Mouse (Mus musculus) stomach, embryonic 14.5 days (tissue): ENCODE data around the gene Gabpa. TPM values are rescaled to one million over a fixed set of nuclear protein-coding genes. Genes with fewer than 3 reads are reported as not detected.

Experiments
- ATAC-seq: fragments of 200-750 bp; cut with Nextera tagmentation; 2 replicates; pipeline ENCODE4 v1.8.0; 2017; ENCODE audit warnings: low read depth, moderate TSS enrichment; ENCODE audit not compliant: insufficient number of reproducible peaks, insufficient read depth, low FRiP score
- H3K27ac ChIP-seq: fragments of 300-500 bp; sonication (generic); 2 replicates; pipeline ENCODE4 v1.5.1; 2014; ENCODE audit warnings: mild to moderate bottlenecking, low read length, moderate library complexity, mixed read lengths
- H3K27me3 ChIP-seq: fragments of 300-500 bp; sonication (generic); 2 replicates; pipeline ENCODE4 v1.6.1; 2014; ENCODE audit warnings: low read length, control low read depth, mixed read lengths; ENCODE audit not compliant: control insufficient read depth, insufficient read depth
- H3K36me3 ChIP-seq: fragments of 300-500 bp; sonication (generic); 2 replicates; pipeline ENCODE4 v1.6.1; 2014; ENCODE audit warnings: mild to moderate bottlenecking, control low read depth, low read length, moderate library complexity, mixed read lengths; ENCODE audit not compliant: control insufficient read depth, insufficient read depth
- H3K4me1 ChIP-seq: fragments of 300-500 bp; sonication (generic); 2 replicates; pipeline ENCODE4 v1.6.1; 2014; ENCODE audit warnings: low read length, control low read depth, mixed read lengths; ENCODE audit not compliant: control insufficient read depth, insufficient read depth
- H3K4me2 ChIP-seq: fragments of 300-500 bp; sonication (generic); replicated peaks from 2 replicates; pipeline ENCODE4 v1.6.1; 2014; ENCODE audit warnings: low read depth, low read length, control low read depth
- H3K4me3 ChIP-seq: fragments of 300-500 bp; sonication (generic); 2 replicates; pipeline ENCODE4 v1.5.1; 2014; ENCODE audit warnings: low read depth, low read length, control low read depth
- H3K9ac ChIP-seq: fragments of 300-500 bp; sonication (generic); replicated peaks from 2 replicates; pipeline ENCODE4 v1.6.1; 2014; ENCODE audit warnings: low read depth, mild to moderate bottlenecking, control low read depth, low read length, moderate library complexity, mixed read lengths
- H3K9me3 ChIP-seq: fragments of 300-500 bp; sonication (generic); 2 replicates; pipeline ENCODE4 v1.6.1; 2016; ENCODE audit warnings: low read depth, low read length, control low read depth; ENCODE audit not compliant: control insufficient read depth
- WGBS: fragments of 180-500 bp; shearing (Covaris S2); extraction: QIAGEN DNeasy Blood & Tissue Kit; methylation state at CpG from one replicate; pipeline ENCODE4 v1.1.7; 2014; 5-methylcytosine and 5-hydroxymethylcytosine counted together
- polyA plus RNA-seq: library from polyadenylated mRNA; unstranded; fragments of >200 nt; fragmentation: Nextera tagmentation; extraction: Ambion mirVana; gene quantifications from 2 replicates; pipeline ENCODE4 v1.2.1, GENCODE M21; 2014

Gabpa gene
- polyA plus RNA-seq, 1 experiment from 2014 or later = 39.1 TPM

DNA sequence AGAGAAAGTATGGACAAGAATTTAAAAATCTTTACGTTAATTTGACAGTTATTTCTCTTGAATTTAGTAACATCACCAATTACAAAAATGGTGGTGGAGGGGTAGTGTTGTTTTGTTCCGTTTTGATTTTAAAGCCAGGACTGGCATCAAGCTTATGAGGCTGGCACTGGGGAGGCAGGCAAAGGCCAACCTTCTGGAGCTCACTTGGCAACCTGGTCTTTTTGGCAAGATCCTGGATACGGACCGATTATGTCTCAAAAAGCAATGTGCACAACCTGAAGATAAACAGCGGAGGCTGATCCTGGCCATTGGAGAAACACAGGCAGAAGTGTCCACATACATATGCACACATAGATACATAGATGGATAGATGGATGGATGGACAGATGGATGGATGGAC, 2.0 kb upstream of the Gabpa start:
- 93% methylated on average over 5 of the region's 5 CpGs for WGBS
- Histone ChIP-seq H3K9me3 (no peaks in the 10 kb centered on the region), H3K4me3 (no peak overlapping the region), H3K36me3 (peaks cover 39% of the 10 kb centered on the region), H3K9ac (no peak overlapping the region), H3K27ac (no peak overlapping the region), H3K27me3 (no peaks in the 10 kb centered on the region), H3K4me1 (peaks cover 17% of the 10 kb centered on the region; the same call in 1 of the 2 replicates), H3K4me2 (no peak overlapping the region)
- ATAC-seq = no peak

DNA sequence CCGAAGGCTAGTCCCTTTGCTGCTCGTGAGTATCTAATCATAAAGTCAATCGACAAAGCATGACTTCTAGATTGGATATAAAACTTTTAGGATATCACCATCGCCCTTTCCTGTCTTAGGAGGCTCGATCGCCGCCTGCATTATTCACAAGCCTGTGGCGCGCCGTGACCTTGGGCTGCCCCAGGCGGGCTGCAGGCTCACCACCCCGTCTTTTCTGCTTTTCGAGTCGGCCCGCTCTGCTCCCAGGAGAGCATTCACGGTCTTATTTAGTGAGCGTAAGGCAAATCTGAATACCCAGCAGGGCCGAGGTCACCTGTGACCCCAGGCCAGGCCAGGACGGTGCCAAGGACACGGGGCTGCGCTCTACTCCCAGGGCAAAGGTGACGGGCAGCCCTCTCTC, 381 bp upstream of the Gabpa start:
- no peak; the same call in 1 of the 2 replicates for ATAC-seq
- Histone ChIP-seq H3K9ac (peak overlapping the region; percentile 96), H3K27me3 (no peaks in the 10 kb centered on the region), H3K27ac (peak overlapping the region; percentile 97), H3K9me3 (no peaks in the 10 kb centered on the region), H3K4me3 (peak overlapping the region; percentile 90), H3K4me2 (peak overlapping the region; percentile 71), H3K36me3 (peaks cover 32% of the 10 kb centered on the region), H3K4me1 (peaks cover 20% of the 10 kb centered on the region; the same call in 1 of the 2 replicates)
- 2% methylated on average over 22 of the region's 22 CpGs for WGBS

DNA sequence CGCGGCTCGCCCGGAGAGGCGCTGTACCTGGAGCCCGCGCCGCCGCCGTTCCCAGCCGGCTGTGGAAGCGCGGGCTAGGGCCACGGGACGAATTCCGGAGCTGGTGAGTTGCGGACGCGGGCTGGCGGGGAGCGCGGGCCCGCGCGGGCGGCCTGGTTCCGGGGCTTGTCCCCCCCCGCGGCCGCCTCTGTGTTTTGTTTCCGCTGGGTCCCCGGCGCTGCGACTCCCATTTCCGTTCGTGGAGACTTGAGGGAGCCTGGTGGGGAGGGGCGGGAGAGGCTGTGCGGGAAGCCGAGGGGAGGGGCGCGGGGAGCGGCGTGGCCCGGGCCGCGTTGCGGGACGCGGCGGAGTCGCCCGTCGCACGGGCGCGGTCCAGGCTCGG, 707 bp downstream of the Gabpa start, which contains the start of gene Atp5j:
Gene Atp5j (minus strand): TSS at position 185 of the 382 bp plus-strand sequence.
- Histone ChIP-seq H3K4me2 (peak within 1 kb of the TSS; percentile 76), H3K9ac (peak within 1 kb of the TSS; percentile 96), H3K27ac (peak within 1 kb of the TSS; percentile 97), H3K27me3 (no peaks in the 10 kb centered on the region), H3K4me1 (peaks cover 20% of the 10 kb centered on the region; the same call in 1 of the 2 replicates), H3K9me3 (no peaks in the 10 kb centered on the region), H3K4me3 (peak within 1 kb of the TSS; percentile 90), H3K36me3 (peaks cover 27% of the 10 kb centered on the region)
- ATAC-seq = peak; percentile 65
- 0% methylated on average over 46 of the region's 57 CpGs for WGBS

DNA sequence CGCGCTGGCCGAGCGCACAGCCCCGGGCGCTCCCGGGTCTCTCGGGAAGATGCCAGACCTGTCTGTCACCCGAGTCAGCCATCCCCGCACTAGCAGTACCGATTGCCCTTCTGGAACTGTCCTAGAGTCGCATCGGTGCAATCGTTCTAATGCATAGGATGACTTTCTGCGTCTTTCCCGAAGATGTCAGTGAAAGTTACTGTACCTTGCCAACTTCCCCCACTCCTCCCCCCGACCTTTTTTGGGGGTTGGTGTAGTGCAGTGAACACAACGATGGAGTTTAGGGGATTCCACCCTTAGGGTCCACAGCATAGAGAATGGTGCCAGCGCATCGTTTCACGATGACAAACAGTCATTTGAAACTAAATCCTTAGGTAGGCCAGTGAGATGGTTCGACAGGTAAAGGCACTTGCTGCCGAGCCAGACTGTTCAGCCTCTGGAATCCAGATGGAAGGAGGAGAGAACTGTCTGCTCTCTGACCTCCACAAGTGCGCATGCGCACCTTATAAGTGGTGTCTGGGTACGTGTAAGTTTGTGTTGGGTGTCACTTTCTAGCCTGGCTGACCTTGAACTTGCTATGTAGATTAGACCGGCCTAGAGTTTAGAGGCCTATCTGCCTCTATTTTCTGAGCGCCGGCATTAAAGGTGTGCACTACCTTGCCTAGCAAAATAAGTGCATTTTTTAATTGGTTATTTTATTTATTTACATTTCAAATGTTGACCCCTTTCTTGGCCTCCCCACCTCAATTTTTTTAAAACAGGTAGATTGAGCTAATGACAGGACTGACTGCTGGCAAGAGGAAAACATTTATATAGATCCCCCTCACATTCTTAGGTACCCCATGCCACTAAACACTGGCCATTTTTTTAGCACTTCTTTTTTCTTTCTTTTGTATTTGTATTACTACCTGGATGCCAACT, 1.4 kb downstream of the Gabpa start:
- no peaks in the 10 kb centered on the region for H3K27me3 ChIP-seq
- H3K9me3 ChIP-seq = no peaks in the 10 kb centered on the region
- H3K36me3 ChIP-seq = peaks cover 26% of the 10 kb centered on the region; the same call in 1 of the 2 replicates
- peak overlapping the region; percentile 76 for H3K4me2 ChIP-seq
- peak overlapping the region; percentile 96 for H3K9ac ChIP-seq
- peak; percentile 5 for ATAC-seq
- peak overlapping the region; percentile 90 for H3K4me3 ChIP-seq
- H3K4me1 ChIP-seq = peaks cover 20% of the 10 kb centered on the region; the same call in 1 of the 2 replicates
- H3K27ac ChIP-seq = peak overlapping the region; percentile 97
- 7% methylated on average over 29 of the region's 29 CpGs for WGBS

DNA sequence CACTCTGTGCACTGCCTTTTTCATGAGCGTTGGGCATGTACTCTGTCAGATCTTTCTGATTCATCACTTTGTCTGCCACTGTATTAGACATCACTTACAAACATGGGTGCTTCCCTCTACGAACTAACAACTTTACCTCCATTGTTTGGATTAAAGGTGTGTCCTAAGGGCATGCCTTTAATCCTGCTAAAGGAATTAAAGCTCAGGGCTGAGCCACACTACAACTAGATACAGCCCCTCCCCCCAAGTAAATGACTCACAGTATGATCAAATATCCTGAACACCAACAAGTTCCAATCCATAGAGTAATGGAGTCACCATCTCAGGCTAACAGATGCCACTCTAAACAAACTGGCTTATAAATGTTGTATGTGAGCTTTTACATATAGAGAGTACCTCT, 3.9 kb downstream of the Gabpa start:
- Histone ChIP-seq H3K9me3 (no peaks in the 10 kb centered on the region), H3K4me1 (peaks cover 20% of the 10 kb centered on the region; the same call in 1 of the 2 replicates), H3K4me2 (no peak overlapping the region), H3K36me3 (peaks cover 25% of the 10 kb centered on the region), H3K27me3 (no peaks in the 10 kb centered on the region), H3K27ac (no peak overlapping the region), H3K9ac (no peak overlapping the region), H3K4me3 (no peak overlapping the region)
- WGBS = 72% methylated on average over 2 of the region's 2 CpGs
- no peak for ATAC-seq

DNA sequence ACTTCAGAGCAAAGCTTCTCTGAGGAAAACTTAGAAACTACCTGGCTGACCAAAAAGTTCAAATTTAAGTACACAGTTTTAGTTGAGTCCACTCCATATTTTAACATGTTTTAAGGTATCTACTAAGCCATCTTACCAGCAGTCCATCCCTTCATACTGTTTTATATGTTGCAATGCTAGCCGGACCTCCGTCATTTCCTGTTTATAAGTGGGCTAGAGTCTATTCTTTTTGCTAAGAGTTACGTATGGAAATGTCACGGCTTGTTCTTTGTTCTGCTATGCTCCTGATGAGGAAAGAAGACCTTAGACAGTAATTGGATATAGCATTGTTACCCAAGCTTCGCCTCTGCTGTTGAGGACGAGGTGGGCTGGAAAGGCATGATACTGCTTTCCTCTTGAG, 18.8 kb downstream of the Gabpa start:
- H3K27ac ChIP-seq = no peak overlapping the region
- no peaks in the 10 kb centered on the region for H3K9me3 ChIP-seq
- peaks cover 49% of the 10 kb centered on the region for H3K36me3 ChIP-seq
- no peak for ATAC-seq
- no peak overlapping the region for H3K4me3 ChIP-seq
- 88% methylated on average over 6 of the region's 6 CpGs for WGBS
- H3K4me1 ChIP-seq = no peaks in the 10 kb centered on the region
- no peaks in the 10 kb centered on the region for H3K27me3 ChIP-seq
- H3K9ac ChIP-seq = no peak overlapping the region
- H3K4me2 ChIP-seq = no peak overlapping the region

DNA sequence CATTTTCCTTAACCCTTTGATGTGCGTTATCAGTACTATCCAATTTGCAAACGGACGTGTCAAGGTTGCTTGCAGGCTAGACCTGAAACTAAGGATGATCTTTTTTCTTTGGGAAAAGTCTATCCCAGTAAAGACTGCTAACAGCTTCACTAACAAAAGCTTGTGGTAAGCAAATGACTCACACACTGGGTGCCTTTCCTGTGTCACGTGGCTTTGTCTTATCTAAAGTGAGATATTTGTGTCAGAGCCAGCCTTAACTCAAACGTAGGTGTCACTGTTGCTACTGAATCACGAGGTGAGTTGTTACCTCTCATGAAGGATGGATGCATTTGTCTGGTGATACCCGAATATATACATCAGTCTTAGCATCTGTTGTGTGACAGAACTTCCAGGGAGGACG, 29.9 kb downstream of the Gabpa start:
- Histone ChIP-seq H3K36me3 (peaks cover 16% of the 10 kb centered on the region), H3K27me3 (no peaks in the 10 kb centered on the region)

DNA sequence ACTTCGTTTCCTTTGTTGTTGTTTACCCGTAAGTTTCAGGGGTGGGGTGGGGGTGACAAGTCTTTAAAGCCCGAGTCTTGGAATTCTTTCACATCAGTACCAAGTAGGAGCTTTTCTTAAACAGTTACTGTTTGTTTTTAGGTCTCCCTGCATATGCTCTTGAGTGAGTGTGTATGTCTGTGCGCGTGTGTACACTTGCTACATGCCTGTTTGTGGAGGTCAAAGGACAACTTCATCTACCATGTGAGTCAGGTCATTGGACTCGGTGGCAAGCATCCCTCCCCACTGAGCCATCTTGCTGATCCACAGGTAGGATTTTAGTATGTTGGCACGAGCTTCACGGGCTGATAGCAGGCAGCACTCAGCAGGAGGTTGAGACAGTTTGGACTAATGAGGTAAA, 39.1 kb downstream of the Gabpa start:
- Histone ChIP-seq H3K27ac (no peak overlapping the region), H3K4me3 (no peak overlapping the region), H3K4me1 (peaks cover 4% of the 10 kb centered on the region; the same call in 1 of the 2 replicates), H3K4me2 (no peak overlapping the region), H3K9ac (no peak overlapping the region), H3K27me3 (no peaks in the 10 kb centered on the region), H3K36me3 (no peaks in the 10 kb centered on the region), H3K9me3 (no peaks in the 10 kb centered on the region)
- 83% methylated on average over 8 of the region's 8 CpGs for WGBS
- ATAC-seq = no peak

More for the DNA sequence above, 29.9 kb downstream of the Gabpa start:
- no peak overlapping the region for H3K4me2 ChIP-seq
- no peak overlapping the region for H3K4me3 ChIP-seq
- ATAC-seq = no peak
- no peaks in the 10 kb centered on the region for H3K9me3 ChIP-seq
- H3K4me1 ChIP-seq = no peaks in the 10 kb centered on the region
- H3K27ac ChIP-seq = no peak overlapping the region
- no peak overlapping the region for H3K9ac ChIP-seq
- 81% methylated on average over 8 of the region's 8 CpGs for WGBS
